Mouse (Mus musculus) G1E (cell line): ENCODE measurements around the gene Tcam1.

Experiments used
- CTCF ChIP-seq: IDR thresholded peaks from 2 replicates; pipeline ENCODE4 v1.5.1; 2012; ENCODE audit warnings: low read depth, low read length, inconsistent platforms, mixed read lengths
- GATA1 ChIP-seq: IDR thresholded peaks from 2 replicates; pipeline ENCODE4 v1.6.1; 2012; ENCODE audit warnings: borderline replicate concordance, low read length, inconsistent platforms, mixed read lengths
- POLR2AphosphoS5 ChIP-seq: IDR thresholded peaks from 2 replicates; pipeline ENCODE4 v1.6.1; 2012; ENCODE audit warnings: low read depth, low read length, inconsistent platforms; ENCODE audit not compliant: insufficient replicate concordance
- TAL1 ChIP-seq: conservative IDR thresholded peaks from 2 replicates; pipeline ENCODE4 v1.6.1; 2012; ENCODE audit warnings: low read depth, low read length, inconsistent platforms, mixed read lengths

GRCm38 (mm10) chr11:106286987-106287386, 10.5 kb downstream of the Tcam1 start:
- TF ChIP-seq CTCF (no peak), GATA1 (no peak), POLR2AphosphoS5 (no peak), TAL1 (no peak)
